ENCODE assay signal across 22 mouse cellular contexts in the genomic region with DNA sequence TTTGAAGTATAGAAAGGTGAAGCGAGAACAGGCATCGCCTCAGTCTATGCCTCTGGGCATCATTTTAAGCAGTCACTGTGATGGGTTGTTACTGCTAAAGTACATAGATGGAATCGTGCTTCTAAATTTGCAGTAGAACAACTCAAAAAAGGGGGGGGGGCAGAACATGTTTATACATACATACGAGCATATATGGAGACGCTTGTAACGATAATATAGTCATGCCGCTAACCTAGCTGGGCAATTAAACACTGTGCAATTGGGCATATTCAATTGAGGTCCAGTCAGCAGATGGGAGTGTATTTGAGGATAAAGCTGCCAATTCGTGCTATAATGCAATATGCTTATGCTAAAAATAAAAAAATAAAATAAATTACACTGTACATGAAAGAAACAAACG.
DNase-seq lines count a peak whose midpoint lies in the region; ATAC-seq and TF ChIP-seq lines count a peak whose summit lies in the region.
"Had no signal": no experiment of that assay in that cellular context is flagged by ENCODE, and none has a peak within 500 bp of the region (broad histone marks: within the 10 kb centered on the region; RNA-seq: fewer than 3 reads in every experiment).

No protein-coding gene starts in this region.

- no peak overlapping the region for H3K9ac ChIP-seq in hindbrain, embryonic 13.5 days
- no peak overlapping the region for H3K9ac ChIP-seq in hindbrain, embryonic 16.5 days (ENCODE audit: low read depth, low read length)
- no peak overlapping the region for H3K9ac ChIP-seq in midbrain, embryonic 13.5 days (replicated peaks)
- H3K9ac ChIP-seq: embryonic facial prominence, embryonic 12.5 days; liver, embryonic 13.5 days; lung, embryonic 14.5 days had no signal

- H3K9me3 ChIP-seq in hindbrain, embryonic 13.5 days: no peaks in the 10 kb centered on the region
- H3K9me3 ChIP-seq in hindbrain, embryonic 16.5 days (ENCODE audit: control insufficient read depth, low read length): no peaks in the 10 kb centered on the region
- H3K9me3 ChIP-seq in midbrain, embryonic 13.5 days: no peaks in the 10 kb centered on the region
- H3K9me3 ChIP-seq: embryonic facial prominence, embryonic 12.5 days; liver, embryonic 13.5 days had no signal

- ATAC-seq in hindbrain, embryonic 13.5 days (ENCODE audit: low FRiP score): no peak
- no peak for ATAC-seq in hindbrain, embryonic 16.5 days
- ATAC-seq in midbrain, embryonic 13.5 days: no peak
- ATAC-seq: intestine, postnatal 0 days had no signal

- H3K36me3 ChIP-seq in hindbrain, embryonic 13.5 days: no peaks in the 10 kb centered on the region
- no peaks in the 10 kb centered on the region for H3K36me3 ChIP-seq in hindbrain, embryonic 16.5 days (ENCODE audit: control insufficient read depth, insufficient read depth, low read length)
- no peaks in the 10 kb centered on the region for H3K36me3 ChIP-seq in midbrain, embryonic 13.5 days
- H3K36me3 ChIP-seq: embryonic facial prominence, embryonic 12.5 days; liver, embryonic 13.5 days had no signal

- H3K4me2 ChIP-seq in hindbrain, embryonic 13.5 days: no peak overlapping the region
- H3K4me2 ChIP-seq in hindbrain, embryonic 16.5 days (ENCODE audit: low read length): no peak overlapping the region
- H3K4me2 ChIP-seq in midbrain, embryonic 13.5 days (replicated peaks): no peak overlapping the region
- H3K4me2 ChIP-seq: embryonic facial prominence, embryonic 12.5 days; heart, embryonic 11.5 days; liver, embryonic 13.5 days; lung, embryonic 14.5 days had no signal

- H3K4me3 ChIP-seq in cerebellum, adult 2 months (replicated peaks; ENCODE audit: insufficient read depth, low read depth, low read length): no peak overlapping the region
- no peak overlapping the region for H3K4me3 ChIP-seq in hindbrain, embryonic 13.5 days
- no peak overlapping the region for H3K4me3 ChIP-seq in hindbrain, embryonic 16.5 days (ENCODE audit: low read length)
- H3K4me3 ChIP-seq in midbrain, embryonic 13.5 days (replicated peaks): no peak overlapping the region
- no peak overlapping the region for H3K4me3 ChIP-seq in lung, adult 2 months (replicated peaks; ENCODE audit: extremely low read depth, low read depth, low read length)
- H3K4me3 ChIP-seq: embryonic facial prominence, embryonic 12.5 days; erythroblast, embryonic 14.5 days; liver, embryonic 13.5 days had no signal

- H3K4me1 ChIP-seq in cerebellum, adult 2 months (ENCODE audit: control insufficient read depth, insufficient read depth, low read length): no peaks in the 10 kb centered on the region
- H3K4me1 ChIP-seq in hindbrain, embryonic 13.5 days (replicated peaks): peaks cover 8% of the 10 kb centered on the region; the same call in 1 of the 2 replicates
- H3K4me1 ChIP-seq in hindbrain, embryonic 16.5 days (ENCODE audit: control insufficient read depth, insufficient read depth, low read depth, low read length): no peaks in the 10 kb centered on the region
- peaks cover 13% of the 10 kb centered on the region for H3K4me1 ChIP-seq in midbrain, embryonic 13.5 days (replicated peaks)
- no peaks in the 10 kb centered on the region for H3K4me1 ChIP-seq in lung, adult 2 months (ENCODE audit: control insufficient read depth, insufficient read depth, low read length)
- H3K4me1 ChIP-seq: embryonic facial prominence, embryonic 12.5 days; liver, embryonic 13.5 days had no signal

- intact Hi-C loops in heart, postnatal 36 days (cut with DNase I): no loop called here

- TF ChIP-seq CTCF in cerebellum, adult 2 months (IDR thresholded peaks at IDR 0.05; ENCODE audit: borderline replicate concordance, insufficient read depth, low read depth, low read length): no peak
- TF ChIP-seq CTCF in brain, embryonic 14.5 days (IDR thresholded peaks at IDR 0.05; ENCODE audit: borderline replicate concordance, extremely low read depth, insufficient read depth, insufficient read length): no peak
- TF ChIP-seq CTCF in lung, adult 2 months (IDR thresholded peaks at IDR 0.05; ENCODE audit: insufficient read depth, low read length): no peak

- TF ChIP-seq POLR2A in cerebellum, adult 2 months (IDR thresholded peaks at IDR 0.05; ENCODE audit: borderline replicate concordance, insufficient read depth, low read length): no peak
- TF ChIP-seq POLR2A in brain, embryonic 14.5 days (IDR thresholded peaks at IDR 0.05; ENCODE audit: borderline replicate concordance, extremely low read depth, insufficient read depth, insufficient read length, poor library complexity, severe bottlenecking): no peak
- TF ChIP-seq POLR2A in lung, adult 2 months (IDR thresholded peaks at IDR 0.05; ENCODE audit: borderline replicate concordance, extremely low read depth, low read depth, low read length): no peak

- H3K27ac ChIP-seq in cerebellum, adult 2 months (ENCODE audit: insufficient read depth, low read length): no peak overlapping the region
- H3K27ac ChIP-seq in hindbrain, embryonic 13.5 days: peak overlapping the region; percentile 44; the same call in 1 of the 2 replicates
- H3K27ac ChIP-seq in hindbrain, embryonic 16.5 days (ENCODE audit: low read depth, low read length): no peak overlapping the region
- H3K27ac ChIP-seq in midbrain, embryonic 13.5 days: peak overlapping the region; percentile 88
- H3K27ac ChIP-seq: left cerebral cortex, adult 2 months; liver, embryonic 13.5 days had no signal

- no peaks in the 10 kb centered on the region; the same call in 1 of the 2 replicates for H3K27me3 ChIP-seq in cerebellum, adult 2 months (ENCODE audit: control insufficient read depth, insufficient read depth, low read length)
- no peaks in the 10 kb centered on the region for H3K27me3 ChIP-seq in hindbrain, embryonic 13.5 days
- H3K27me3 ChIP-seq in hindbrain, embryonic 16.5 days (replicated peaks; ENCODE audit: control insufficient read depth, insufficient read depth, low read length): no peaks in the 10 kb centered on the region
- no peaks in the 10 kb centered on the region for H3K27me3 ChIP-seq in midbrain, embryonic 13.5 days
- H3K27me3 ChIP-seq: embryonic facial prominence, embryonic 12.5 days; liver, embryonic 13.5 days had no signal

- peak; percentile 26 to 35 for DNase-seq in cerebellum, postnatal 10 days
- DNase-seq in cerebellum, adult 2 months: no peak
- peak; percentile 59 for DNase-seq in brain, embryonic 14.5 days (ENCODE audit: low read depth)
- DNase-seq in heart, postnatal 36 days: no peak
- DNase-seq in lung, adult 2 months: no peak
- DNase-seq: adrenal gland, postnatal 36 days; cerebellum, adult 11 months; heart, adult 11 months; kidney, postnatal 36 days; liver, embryonic 13.5 days; lung, embryonic 14.5 days; right cerebral cortex, adult 18-20 months; right cerebral cortex, postnatal 4 days; thymus, postnatal 14 days had no signal

- WGBS in cerebellum, adult 2 months: 50% methylated on average over 9 of the region's 9 CpGs
- WGBS in hindbrain, embryonic 13.5 days: 86% methylated on average over 9 of the region's 9 CpGs
- 82% methylated on average over 9 of the region's 9 CpGs for WGBS in hindbrain, embryonic 16.5 days
- 63% methylated on average over 9 of the region's 9 CpGs for WGBS in midbrain, embryonic 13.5 days
- WGBS in lung, adult 2 months: 91% methylated on average over 9 of the region's 9 CpGs

Comparison
In these comparisons a context has a peak if more than half of its experiments do, and no peak if none do; other contexts are left out.
1. DNase-seq: peak in cerebellum, postnatal 10 days (2 of 2) and brain, embryonic 14.5 days (single experiment); none in cerebellum, adult 2 months (0 of 2), heart, postnatal 36 days (0 of 2) and lung, adult 2 months (single experiment).
2. H3K27ac ChIP-seq: peak in hindbrain, embryonic 13.5 days (single experiment) and midbrain, embryonic 13.5 days (single experiment); none in cerebellum, adult 2 months (single experiment) and hindbrain, embryonic 16.5 days (single experiment).